Mouse (Mus musculus): Measurements from ENCODE around the gene Dzip3.
A peak's percentile ranks its signal among the peaks of the same experiment; 100 is the strongest.

- TF ChIP-seq GATA1 (IDR thresholded peaks at IDR 0.05; ENCODE audit: low read depth, low read length) (no peak), CTCF (IDR thresholded peaks at IDR 0.05 in 2 of 3, conservative IDR thresholded peaks at IDR 0.05 in 1 of 3; ENCODE audit: control insufficient read depth in 1 of 3, insufficient read depth in 1 of 3, low read depth in 2 of 3, low read length in 3 of 3, poor library complexity in 1 of 3, severe bottlenecking in 1 of 3) (peak in 1 of 3 experiments; percentile 46; a peak in 3 of 6 replicates), TCF12 (IDR thresholded peaks at IDR 0.05; ENCODE audit: low read depth, low read length) (no peak), MYC (IDR thresholded peaks at IDR 0.05; ENCODE audit: low read depth, low read length) (no peak), ZKSCAN1 (IDR thresholded peaks at IDR 0.05; ENCODE audit: low read depth, low read length) (no peak), EP300 (IDR thresholded peaks at IDR 0.05; ENCODE audit: low read depth in 1 of 2, low read length in 2 of 2) (no peak), UBTF (IDR thresholded peaks at IDR 0.05; ENCODE audit: borderline replicate concordance, insufficient read depth, low read depth, low read length) (no peak)
Measured at GRCm38 (mm10) chr16:49016620-49017332, 22.8 kb upstream of the Dzip3 start.
